Mouse (Mus musculus): Measurements from ENCODE around the gene Slc35f6.

GRCm38 (mm10) chr5:30665360-30665759, 17.6 kb downstream of the Slc35f6 start:
- no peak for TF ChIP-seq CTCF (IDR thresholded peaks at IDR 0.05; ENCODE audit: low read depth)
- TF ChIP-seq EP300 (IDR thresholded peaks at IDR 0.05; ENCODE audit: low read depth): no peak

Data from liver, embryonic 14.5 days (tissue).